Mouse (Mus musculus) limb, embryonic 12.5 days (tissue): ENCODE results near the gene Adat1. TPM values are rescaled to one million over a fixed set of nuclear protein-coding genes. Genes with fewer than 3 reads are reported as not detected.
A peak's percentile ranks its signal among the peaks of the same experiment; 100 is the strongest.

Experiments
- ATAC-seq: fragments of 200-750 bp; cut with Nextera tagmentation; 2 replicates; pipeline ENCODE4 v1.8.0; 2017; ENCODE audit warnings: low read depth, moderate TSS enrichment; ENCODE audit not compliant: insufficient number of reproducible peaks, insufficient read depth, low FRiP score, low TSS enrichment
- H3K27ac ChIP-seq: fragments of 300-500 bp; sonication (generic); 2 replicates; pipeline ENCODE4 v1.5.1; 2016; ENCODE audit warnings: mild to moderate bottlenecking, moderate library complexity
- H3K27me3 ChIP-seq: fragments of 300-500 bp; sonication (generic); 2 replicates; pipeline ENCODE4 v1.6.1; 2016; ENCODE audit warnings: mild to moderate bottlenecking, moderate library complexity
- H3K36me3 ChIP-seq: fragments of 300-500 bp; sonication (generic); 2 replicates; pipeline ENCODE4 v1.6.1; 2016; ENCODE audit warnings: mild to moderate bottlenecking, moderate library complexity
- H3K4me1 ChIP-seq: fragments of 300-500 bp; sonication (generic); replicated peaks from 2 replicates; pipeline ENCODE4 v1.6.1; 2016
- H3K4me2 ChIP-seq: fragments of 300-500 bp; sonication (generic); 2 replicates; pipeline ENCODE4 v1.6.1; 2016; ENCODE audit warnings: mild to moderate bottlenecking, moderate library complexity
- H3K4me3 ChIP-seq: fragments of 300-500 bp; sonication (generic); replicated peaks from 2 replicates; pipeline ENCODE4 v1.5.1; 2016; ENCODE audit warnings: mild to moderate bottlenecking
- H3K9ac ChIP-seq: fragments of 300-500 bp; sonication (generic); replicated peaks from 2 replicates; pipeline ENCODE4 v1.6.1; 2016; ENCODE audit warnings: mild to moderate bottlenecking, moderate library complexity
- H3K9me3 ChIP-seq: fragments of 300-500 bp; sonication (generic); 2 replicates; pipeline ENCODE4 v1.6.1; 2016; ENCODE audit warnings: mild to moderate bottlenecking, moderate library complexity
- WGBS: fragments of 180-500 bp; shearing (Covaris S2); methylation state at CpG from one replicate; pipeline ENCODE4 v1.1.7; 2016; 5-methylcytosine and 5-hydroxymethylcytosine counted together
- polyA plus RNA-seq: library from polyadenylated mRNA; unstranded; fragments of >200 nt; fragmentation: Nextera tagmentation; extraction: Ambion mirVana; gene quantifications from 2 replicates; pipeline ENCODE4 v1.2.1, GENCODE M21; 2016

The Adat1 gene
- 13.4 and 13.5 TPM in 2 replicates for polyA plus RNA-seq

DNA sequence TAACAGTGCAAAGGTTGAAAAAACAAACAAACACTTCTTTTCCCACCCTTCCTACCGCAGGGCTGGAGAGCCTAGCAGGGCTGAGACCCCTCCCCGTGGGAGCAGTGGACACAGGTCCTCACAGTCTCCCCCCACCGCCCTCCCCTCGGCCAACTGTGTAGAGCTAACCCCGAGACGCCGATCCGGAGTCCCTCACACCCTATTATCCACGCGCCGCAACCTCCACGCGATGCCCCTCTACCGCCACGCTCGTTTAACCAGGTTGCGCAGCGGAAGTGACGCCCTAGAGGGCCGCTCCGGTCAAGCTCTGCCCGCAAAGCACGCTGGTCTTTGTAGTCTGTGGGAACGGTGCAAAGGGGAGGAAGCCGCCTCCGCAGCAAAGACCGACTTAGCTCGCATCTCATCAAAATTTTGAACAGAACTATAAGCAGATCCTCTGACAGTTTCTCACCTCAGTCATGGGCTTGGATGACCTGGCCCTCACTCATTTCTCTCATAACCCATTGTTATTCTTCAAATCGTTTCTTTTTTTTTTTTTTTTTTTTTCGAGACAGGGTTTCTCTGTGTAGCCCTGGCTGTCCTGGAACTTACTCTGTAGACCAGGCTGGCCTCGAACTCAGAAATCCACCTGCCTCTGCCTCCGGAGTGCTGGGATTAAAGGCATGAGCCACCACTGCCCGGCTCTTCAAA lies at the start of gene Adat1:
Adat1 (minus strand) TSS at position 290 of the 690 bp plus-strand sequence.
- WGBS, result 5% methylated on average over 33 of the region's 33 CpGs
- H3K27ac ChIP-seq, result no peak within 1 kb of the TSS

DNA sequence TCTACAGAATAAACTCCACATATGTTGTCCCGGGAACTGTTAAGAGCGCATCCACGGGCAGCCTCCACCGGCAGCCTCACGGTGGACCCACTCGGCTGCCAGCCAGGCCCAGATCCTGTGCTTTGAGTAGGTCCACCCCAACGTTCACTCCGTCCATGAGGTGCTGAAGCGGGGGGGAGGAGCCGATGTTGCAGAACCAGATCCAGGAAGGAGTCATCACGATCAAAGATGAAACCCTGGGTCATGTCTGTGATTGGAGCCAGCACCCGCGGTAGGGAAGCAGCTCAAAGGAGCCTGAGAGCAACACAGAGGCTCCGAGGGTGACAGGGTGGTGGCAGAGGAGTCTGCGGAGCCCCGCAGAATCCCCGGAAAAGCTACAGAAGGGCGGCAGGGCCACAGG lies 45.4 kb upstream of the Adat1 start:
- Histone ChIP-seq H3K27ac (no peak overlapping the region), H3K9me3 (no peaks in the 10 kb centered on the region), H3K36me3 (no peaks in the 10 kb centered on the region), H3K4me2 (no peak overlapping the region), H3K4me3 (no peak overlapping the region), H3K9ac (no peak overlapping the region), H3K27me3 (no peaks in the 10 kb centered on the region), H3K4me1 (no peaks in the 10 kb centered on the region)
- 75% methylated on average over 18 of the region's 18 CpGs for WGBS
- ATAC-seq, result no peak

More for the DNA sequence above, at the start of gene Adat1:
- Histone ChIP-seq H3K4me1 (peaks cover 6% of the 10 kb centered on the region; the same call in 1 of the 2 replicates), H3K4me2 (peak within 1 kb of the TSS; percentile 70), H3K27me3 (no peaks in the 10 kb centered on the region), H3K9me3 (no peaks in the 10 kb centered on the region), H3K36me3 (peaks cover 66% of the 10 kb centered on the region), H3K4me3 (peak within 1 kb of the TSS; percentile 62), H3K9ac (peak within 1 kb of the TSS; percentile 67)
- peak; percentile 93 for ATAC-seq

DNA sequence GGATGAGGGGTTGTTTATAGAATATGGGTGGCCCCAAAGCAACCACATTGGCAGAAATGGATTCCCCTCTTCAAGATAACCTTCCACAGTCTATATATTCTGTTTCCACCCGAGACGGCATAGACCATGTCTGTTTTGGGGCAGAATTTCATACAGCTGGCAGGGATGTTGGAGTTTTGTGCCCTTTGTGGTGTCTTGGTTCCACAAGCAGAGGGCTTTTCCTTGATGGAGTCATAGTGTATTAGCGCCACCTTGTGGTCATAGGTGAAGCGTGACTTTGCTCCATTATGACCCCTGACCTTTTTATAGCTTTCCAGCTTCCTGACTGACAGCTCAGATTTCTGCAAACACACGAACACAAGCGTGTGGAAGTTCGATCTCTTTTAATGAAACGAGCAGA lies 42.5 kb upstream of the Adat1 start:
- Histone ChIP-seq H3K9me3 (no peaks in the 10 kb centered on the region), H3K4me2 (no peak overlapping the region), H3K4me1 (no peaks in the 10 kb centered on the region), H3K27ac (no peak overlapping the region), H3K36me3 (no peaks in the 10 kb centered on the region), H3K4me3 (no peak overlapping the region), H3K27me3 (no peaks in the 10 kb centered on the region), H3K9ac (no peak overlapping the region)
- no peak for ATAC-seq
- 5% methylated on average over 8 of the region's 8 CpGs for WGBS

DNA sequence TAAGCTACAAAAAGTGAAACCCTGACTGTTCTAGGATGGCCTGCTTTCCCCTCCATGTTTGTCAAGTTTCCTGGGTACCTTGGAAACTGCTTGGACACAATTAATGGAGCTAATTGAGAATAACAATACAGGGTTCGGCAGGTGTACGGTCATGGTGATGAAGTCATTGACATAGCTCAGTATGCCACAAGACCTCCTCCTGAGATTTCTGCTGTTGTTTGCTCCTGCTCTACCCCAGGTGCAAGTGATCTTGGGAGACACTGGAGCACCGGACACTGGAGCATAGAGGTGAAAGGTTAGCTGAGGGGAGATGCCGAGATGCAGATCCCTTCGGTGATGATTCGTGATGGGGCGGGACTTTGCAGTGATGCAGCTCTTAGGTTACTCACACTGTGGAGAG lies 41.0 kb upstream of the Adat1 start:
- H3K36me3 ChIP-seq, result no peaks in the 10 kb centered on the region
- no peak overlapping the region for H3K9ac ChIP-seq
- H3K27me3 ChIP-seq, result no peaks in the 10 kb centered on the region
- 65% methylated on average over 7 of the region's 7 CpGs for WGBS
- H3K4me1 ChIP-seq, result no peaks in the 10 kb centered on the region
- no peak overlapping the region for H3K4me3 ChIP-seq
- no peak overlapping the region for H3K4me2 ChIP-seq
- H3K9me3 ChIP-seq, result no peaks in the 10 kb centered on the region
- no peak for ATAC-seq
- no peak overlapping the region for H3K27ac ChIP-seq

DNA sequence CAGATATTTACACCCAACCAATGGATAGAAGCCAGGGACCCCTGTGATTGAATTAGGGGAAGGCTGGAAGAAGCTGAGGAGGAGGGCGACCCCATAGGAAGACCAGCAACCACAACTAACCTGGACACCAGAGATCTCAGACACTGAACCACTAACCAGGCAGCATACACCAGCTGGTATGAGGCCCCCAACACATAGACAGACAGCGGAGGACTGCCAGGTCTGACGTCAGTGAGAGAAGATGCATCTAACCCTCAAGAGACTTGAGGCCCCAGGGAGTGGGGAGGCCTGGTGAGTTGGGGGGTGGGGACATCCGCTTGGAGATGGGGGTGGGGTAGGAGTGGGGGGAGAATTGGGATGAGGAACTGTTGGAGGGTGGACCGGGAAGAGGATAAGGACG lies 38.6 kb upstream of the Adat1 start:
- Histone ChIP-seq H3K9me3 (no peaks in the 10 kb centered on the region), H3K4me3 (no peak overlapping the region), H3K4me2 (no peak overlapping the region), H3K4me1 (peaks cover 2% of the 10 kb centered on the region; the same call in 1 of the 2 replicates), H3K27ac (no peak overlapping the region), H3K36me3 (no peaks in the 10 kb centered on the region), H3K9ac (no peak overlapping the region), H3K27me3 (no peaks in the 10 kb centered on the region)
- ATAC-seq, result no peak
- WGBS, result 59% methylated on average over 6 of the region's 6 CpGs

DNA sequence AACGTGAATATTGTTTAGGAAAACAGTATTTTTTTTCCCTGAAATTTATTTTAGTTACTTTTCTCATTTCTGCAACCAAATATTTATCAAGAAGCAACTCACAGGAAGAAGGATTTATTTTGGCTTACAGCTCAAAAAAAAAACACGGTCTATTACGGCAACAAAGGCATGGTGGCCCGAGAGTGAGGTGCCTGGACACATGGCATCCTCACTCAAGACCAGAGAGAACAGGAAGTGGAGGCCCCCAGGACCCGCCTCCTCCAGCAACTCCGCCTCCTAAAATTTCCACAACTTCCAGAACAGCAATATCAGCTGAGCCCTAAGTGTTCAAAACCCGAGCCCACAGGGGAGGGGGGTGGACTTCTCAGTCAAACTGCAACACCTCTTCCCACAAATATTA lies 37.4 kb upstream of the Adat1 start:
- Histone ChIP-seq H3K4me1 (peaks cover 3% of the 10 kb centered on the region; the same call in 1 of the 2 replicates), H3K9ac (no peak overlapping the region), H3K9me3 (no peaks in the 10 kb centered on the region), H3K4me2 (no peak overlapping the region), H3K36me3 (no peaks in the 10 kb centered on the region), H3K4me3 (no peak overlapping the region), H3K27ac (no peak overlapping the region), H3K27me3 (no peaks in the 10 kb centered on the region)
- 83% methylated on average over 7 of the region's 7 CpGs for WGBS
- ATAC-seq, result no peak

DNA sequence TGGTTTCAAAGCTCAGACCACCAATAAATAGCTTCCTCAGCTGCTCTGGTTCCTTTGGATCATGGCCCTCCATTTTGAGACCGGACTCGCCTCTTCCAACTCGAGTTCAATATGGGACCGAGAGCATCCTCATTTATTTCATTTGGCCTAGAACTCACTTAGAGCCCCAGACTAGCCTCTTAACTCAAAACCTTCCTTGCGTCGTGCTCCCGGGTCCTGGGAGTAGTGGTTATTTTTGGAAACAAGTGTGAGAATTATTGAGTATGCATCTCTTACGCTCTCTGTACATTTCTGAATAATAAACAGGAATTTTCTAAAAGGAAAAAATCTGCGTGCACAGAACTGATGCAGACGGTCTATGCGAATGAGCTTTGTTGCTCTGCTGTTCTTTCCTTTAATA lies 22.8 kb upstream of the Adat1 start, which contains the start of gene Gm6793:
Gm6793 (minus strand) TSS at position 101 of the 400 bp plus-strand sequence.
- WGBS, result 96% methylated on average over 11 of the region's 11 CpGs
- Histone ChIP-seq H3K4me1 (peaks cover 18% of the 10 kb centered on the region), H3K9me3 (no peaks in the 10 kb centered on the region), H3K4me2 (no peak within 1 kb of the TSS), H3K27me3 (no peaks in the 10 kb centered on the region), H3K4me3 (no peak within 1 kb of the TSS), H3K36me3 (peaks cover 47% of the 10 kb centered on the region), H3K9ac (no peak within 1 kb of the TSS), H3K27ac (no peak within 1 kb of the TSS)
- ATAC-seq, result no peak

DNA sequence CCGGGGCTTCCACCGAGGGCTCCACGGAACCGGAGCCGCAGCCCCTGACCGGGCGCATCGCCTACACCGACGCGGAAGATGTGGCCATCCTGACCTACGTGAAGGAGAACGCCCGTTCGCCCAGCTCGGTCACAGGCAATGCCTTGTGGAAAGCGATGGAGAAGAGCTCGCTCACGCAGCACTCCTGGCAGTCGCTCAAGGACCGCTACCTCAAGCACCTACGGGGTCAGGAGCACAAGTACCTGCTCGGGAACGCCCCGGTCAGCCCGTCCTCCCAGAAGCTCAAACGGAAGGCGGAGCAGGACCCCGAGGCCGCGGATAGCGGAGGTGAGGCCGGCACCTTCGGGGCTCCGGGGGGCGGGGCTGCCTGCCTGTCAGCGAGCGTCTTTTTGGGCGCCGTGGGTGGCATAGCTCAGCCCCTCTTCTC lies 19.7 kb upstream of the Adat1 start:
- H3K27me3 ChIP-seq, result no peaks in the 10 kb centered on the region
- peak overlapping the region; percentile 79 for H3K4me2 ChIP-seq
- peak; percentile 33; the same call in 1 of the 2 replicates for ATAC-seq
- H3K4me3 ChIP-seq, result peak overlapping the region; percentile 92
- peaks cover 23% of the 10 kb centered on the region for H3K4me1 ChIP-seq
- peak overlapping the region; percentile 88 for H3K27ac ChIP-seq
- peak overlapping the region; percentile 87 for H3K9ac ChIP-seq
- H3K9me3 ChIP-seq, result no peaks in the 10 kb centered on the region
- peaks cover 32% of the 10 kb centered on the region for H3K36me3 ChIP-seq
- under 1% methylated on average over 40 of the region's 40 CpGs for WGBS

DNA sequence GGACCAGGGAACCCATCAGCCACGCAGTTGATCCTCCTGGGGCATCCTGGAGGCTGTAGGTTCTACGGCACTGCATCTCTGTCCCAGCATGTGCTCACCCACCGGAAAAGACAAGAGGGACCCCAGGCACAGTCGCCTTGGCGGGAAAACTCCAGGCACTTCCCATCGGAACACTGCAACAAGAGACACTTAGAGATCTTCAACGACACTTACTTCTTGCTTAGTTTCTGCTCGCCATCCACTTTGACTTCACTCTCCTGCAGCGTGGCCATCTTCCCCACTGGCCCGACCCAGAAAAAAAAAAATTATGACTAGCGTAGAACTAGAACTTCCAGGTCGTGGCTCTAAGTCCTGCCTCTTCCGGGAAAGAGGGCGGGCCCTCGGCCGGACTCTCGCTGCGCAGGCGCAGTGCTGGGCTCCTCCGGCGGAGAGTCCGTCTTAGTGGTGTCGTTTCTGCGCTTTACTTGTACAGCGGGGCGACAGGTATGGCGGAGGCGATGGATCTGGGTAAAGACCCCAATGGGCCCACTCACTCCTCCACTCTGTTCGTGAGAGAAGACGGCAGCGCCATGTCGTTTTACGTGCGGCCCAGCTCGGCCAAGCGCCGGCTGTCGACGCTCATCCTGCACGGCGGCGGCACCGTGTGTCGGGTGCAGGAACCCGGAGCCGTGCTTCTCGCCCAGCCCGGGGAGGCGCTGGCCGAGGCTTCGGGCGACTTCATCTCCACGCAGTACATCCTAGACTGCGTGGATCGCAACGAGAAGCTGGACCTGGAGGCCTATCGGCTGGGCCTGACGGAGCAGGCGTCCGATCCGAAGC lies 19.1 kb upstream of the Adat1 start, which contains the start of the genes Kars and Terf2ip:
Kars (minus strand) TSS at position 327 of the 819 bp plus-strand sequence.
Terf2ip (plus strand) TSS at position 402 of the 819 bp plus-strand sequence.
- ATAC-seq, result peak; percentile 89
- Histone ChIP-seq H3K4me1 (peaks cover 23% of the 10 kb centered on the region), H3K27ac (peak within 1 kb of the TSS; percentile 88), H3K9ac (peak within 1 kb of the TSS; percentile 87), H3K36me3 (peaks cover 32% of the 10 kb centered on the region), H3K9me3 (no peaks in the 10 kb centered on the region), H3K4me2 (peak within 1 kb of the TSS; percentile 79), H3K27me3 (no peaks in the 10 kb centered on the region), H3K4me3 (peak within 1 kb of the TSS; percentile 92)
- WGBS, result under 1% methylated on average over 61 of the region's 61 CpGs

DNA sequence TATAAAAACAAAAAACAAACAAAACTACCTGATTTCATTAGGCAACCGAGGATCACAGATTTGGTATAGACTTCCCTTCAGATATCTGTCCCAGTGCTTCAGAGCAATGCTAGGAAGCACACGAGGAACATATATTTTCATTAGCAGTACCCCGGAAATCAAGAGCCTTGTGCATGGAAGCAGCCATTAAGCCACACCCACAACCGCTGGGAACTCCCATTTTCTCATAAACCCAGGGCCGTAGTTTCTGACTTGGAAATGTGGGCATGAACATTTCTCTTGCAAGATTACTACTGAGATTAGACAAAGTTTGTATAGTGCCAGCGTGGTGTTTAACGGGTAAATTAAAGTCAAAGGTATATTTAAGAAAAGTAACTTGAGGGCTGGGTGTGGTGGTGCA lies 17.5 kb upstream of the Adat1 start:
- ATAC-seq, result no peak
- Histone ChIP-seq H3K4me2 (peak overlapping the region; percentile 79; the same call in 1 of the 2 replicates), H3K36me3 (peaks cover 38% of the 10 kb centered on the region), H3K9ac (no peak overlapping the region), H3K27ac (no peak overlapping the region), H3K4me3 (peak overlapping the region; percentile 92; the same call in 1 of the 2 replicates), H3K9me3 (no peaks in the 10 kb centered on the region), H3K27me3 (no peaks in the 10 kb centered on the region), H3K4me1 (peaks cover 23% of the 10 kb centered on the region)
- 91% methylated on average over 7 of the region's 7 CpGs for WGBS

DNA sequence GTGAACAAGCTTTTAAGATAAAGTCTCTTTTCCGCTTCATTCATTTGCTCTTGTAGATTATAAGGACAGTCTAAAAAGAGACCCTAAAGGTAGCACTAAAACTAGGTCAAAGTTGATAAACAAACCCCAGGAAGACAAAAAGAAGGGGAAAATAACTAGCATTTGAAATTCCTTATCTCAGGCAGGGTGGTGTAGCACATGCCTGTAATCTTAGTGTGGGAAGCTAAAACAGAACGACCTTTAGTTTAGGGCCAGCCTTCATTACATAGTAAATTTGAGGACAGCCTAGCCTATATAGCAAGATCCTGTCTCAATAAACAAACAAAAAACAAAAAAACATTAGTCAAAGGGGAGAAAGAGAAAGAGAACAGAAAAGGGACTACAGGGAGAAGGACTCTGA lies 15.6 kb upstream of the Adat1 start:
- no peak overlapping the region for H3K4me2 ChIP-seq
- no peak overlapping the region for H3K4me3 ChIP-seq
- H3K4me1 ChIP-seq, result peaks cover 16% of the 10 kb centered on the region
- WGBS, result 90% methylated on average over 2 of the region's 2 CpGs
- peaks cover 56% of the 10 kb centered on the region for H3K36me3 ChIP-seq
- H3K9ac ChIP-seq, result no peak overlapping the region
- H3K27me3 ChIP-seq, result no peaks in the 10 kb centered on the region
- ATAC-seq, result no peak
- no peaks in the 10 kb centered on the region for H3K9me3 ChIP-seq
- H3K27ac ChIP-seq, result no peak overlapping the region
